Comparison of ENCODE assay signal across 19 mouse cellular contexts in the genomic region with DNA sequence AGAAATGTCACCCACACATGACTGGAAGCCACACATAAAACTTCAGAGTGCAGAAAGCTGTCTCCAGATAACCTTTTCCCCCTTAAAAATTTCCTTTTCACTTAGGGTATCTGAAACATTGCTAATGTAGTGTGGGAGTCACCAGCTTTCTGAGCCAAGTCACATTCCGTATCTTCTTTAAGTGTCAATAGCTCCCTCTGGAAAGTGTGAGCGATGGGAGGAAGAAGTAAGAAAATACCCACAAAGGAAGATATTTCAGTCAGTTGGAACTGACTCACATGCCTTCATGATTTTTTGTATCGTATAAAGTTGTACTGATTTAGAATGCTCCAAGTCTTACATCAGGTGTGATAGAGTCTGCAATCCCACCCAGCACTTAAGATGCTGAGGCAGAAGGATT.
"Had no signal": no experiment of that assay in that cellular context is flagged by ENCODE, and none has a peak within 500 bp of the region (broad histone marks: within the 10 kb centered on the region; RNA-seq: fewer than 3 reads in every experiment).

No protein-coding gene starts in this region.

- H3K36me3 ChIP-seq: lung, embryonic 15.5 days had no signal

- H3K27ac ChIP-seq: lung, embryonic 15.5 days; macrophage; midbrain, embryonic 12.5 days; neural tube, embryonic 13.5 days; neural tube, embryonic 15.5 days had no signal

- H3K9me3 ChIP-seq: lung, embryonic 15.5 days; megakaryocyte, embryonic 14.5 days; midbrain, embryonic 12.5 days; neural tube, embryonic 13.5 days; neural tube, embryonic 15.5 days had no signal

- H3K4me3 ChIP-seq: lung, embryonic 15.5 days; megakaryocyte, embryonic 14.5 days; midbrain, embryonic 12.5 days; myocyte; neural tube, embryonic 13.5 days; neural tube, embryonic 15.5 days had no signal

- DNase-seq: liver, postnatal 0 days; lung, adult 2 months; lung, postnatal 14 days; lung, postnatal 36 days; midbrain, embryonic 14.5 days; retina, postnatal 1 day; right cerebral cortex, adult 18-20 months; right cerebral cortex, postnatal 25 days; right cerebral cortex, postnatal 4 days; thymus, adult 2 months; thymus, postnatal 25 days; thymus, postnatal 4 days had no signal

- H3K27me3 ChIP-seq: lung, embryonic 15.5 days; megakaryocyte, embryonic 14.5 days; midbrain, embryonic 12.5 days; neural tube, embryonic 13.5 days; neural tube, embryonic 15.5 days had no signal

- H3K4me1 ChIP-seq: lung, embryonic 15.5 days; megakaryocyte, embryonic 14.5 days; midbrain, embryonic 12.5 days; neural tube, embryonic 13.5 days; neural tube, embryonic 15.5 days had no signal
